Mouse (Mus musculus) hindbrain, embryonic 12.5 days (tissue): ENCODE measurements at regions not wholly inside any gene's neighbourhood (a gene's known extent, or its start where the extent isn't known, plus 50 kb on each side); places are given as distances from the start of the nearest gene placed in this dataset.

ENCODE experiments used
- ATAC-seq: fragments of 200-750 bp; cut with Nextera tagmentation; 2 replicates; pipeline ENCODE4 v1.8.0; 2017; ENCODE audit warnings: moderate TSS enrichment; ENCODE audit not compliant: low FRiP score
- H3K27ac ChIP-seq: fragments of 300-500 bp; sonication (generic); 2 replicates; pipeline ENCODE4 v1.5.1; 2016; ENCODE audit warnings: mild to moderate bottlenecking
- H3K27me3 ChIP-seq: fragments of 300-500 bp; sonication (generic); 2 replicates; pipeline ENCODE4 v1.6.1; 2016; ENCODE audit warnings: mild to moderate bottlenecking
- H3K36me3 ChIP-seq: fragments of 300-500 bp; sonication (generic); 2 replicates; pipeline ENCODE4 v1.6.1; 2016; ENCODE audit warnings: mild to moderate bottlenecking
- H3K4me1 ChIP-seq: fragments of 300-500 bp; sonication (generic); 2 replicates; pipeline ENCODE4 v1.6.1; 2016
- H3K4me2 ChIP-seq: fragments of 300-500 bp; sonication (generic); replicated peaks from 2 replicates; pipeline ENCODE4 v1.6.1; 2016; ENCODE audit warnings: mild to moderate bottlenecking
- H3K4me3 ChIP-seq: fragments of 300-500 bp; sonication (generic); 2 replicates; pipeline ENCODE4 v1.5.1; 2016; ENCODE audit warnings: mild to moderate bottlenecking
- H3K9ac ChIP-seq: fragments of 300-500 bp; sonication (generic); 2 replicates; pipeline ENCODE4 v1.6.1; 2016; ENCODE audit warnings: mild to moderate bottlenecking, moderate library complexity
- H3K9me3 ChIP-seq: fragments of 300-500 bp; sonication (generic); replicated peaks from 2 replicates; pipeline ENCODE4 v1.6.1; 2016; ENCODE audit warnings: mild to moderate bottlenecking
- WGBS: fragments of 180-500 bp; shearing (Covaris S2); methylation state at CpG from one replicate; pipeline ENCODE4 v1.1.7; 2016; 5-methylcytosine and 5-hydroxymethylcytosine counted together

DNA sequence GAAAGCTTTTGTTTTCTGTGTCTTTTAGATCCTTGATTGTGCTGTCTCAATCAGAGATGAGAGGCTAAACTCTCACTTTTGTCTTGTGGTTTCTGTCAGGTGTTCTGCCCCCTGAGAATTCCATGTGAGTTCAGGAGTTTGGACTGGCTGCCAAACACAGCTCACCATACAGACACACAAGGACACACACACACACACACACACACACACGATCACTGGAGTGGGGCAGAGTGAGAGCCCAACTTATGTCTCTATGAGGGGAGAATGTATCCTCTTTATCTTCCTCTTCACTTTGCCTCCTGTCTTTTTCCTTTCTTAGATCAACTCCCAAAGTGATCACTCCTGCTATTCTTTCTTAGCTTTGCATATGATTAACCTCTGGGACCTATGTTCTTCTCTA lies 652.3 kb downstream of the Pcdh17 start:
- H3K4me1 ChIP-seq, result 0 out of 2 replicates have a peak, but pooled peaks cover 4% of the 10 kb centered on the region
- H3K9ac ChIP-seq, result no peak overlapping the region
- H3K4me2 ChIP-seq, result no peak overlapping the region
- H3K36me3 ChIP-seq, result no peaks in the 10 kb centered on the region
- no peak overlapping the region for H3K27ac ChIP-seq
- WGBS, result 25% methylated on average over 1 of the region's 1 CpGs
- H3K4me3 ChIP-seq, result no peak overlapping the region
- no peaks in the 10 kb centered on the region for H3K27me3 ChIP-seq
- no peak for ATAC-seq
- H3K9me3 ChIP-seq, result no peaks in the 10 kb centered on the region

DNA sequence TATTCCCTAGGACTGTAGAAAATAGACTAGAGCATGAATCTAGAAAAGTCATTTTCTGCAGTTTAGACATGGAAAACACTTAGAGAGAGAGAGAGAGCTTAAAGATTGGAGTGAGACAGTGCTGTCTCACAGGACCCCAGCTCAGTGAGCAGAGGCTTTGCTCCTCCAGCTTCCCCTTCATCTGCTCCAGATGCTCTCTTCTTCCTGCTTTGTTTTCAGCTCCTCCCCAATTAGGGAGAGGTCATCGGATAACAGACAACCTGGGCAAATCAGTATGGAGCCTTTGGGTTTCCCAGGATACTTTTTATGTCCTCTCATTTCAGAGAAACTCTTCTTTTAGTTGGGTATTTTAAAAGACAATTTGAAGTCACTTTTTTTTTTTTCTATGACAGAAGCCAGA lies 653.7 kb downstream of the Pcdh17 start:
- Histone ChIP-seq H3K27me3 (no peaks in the 10 kb centered on the region), H3K4me3 (no peak overlapping the region), H3K36me3 (no peaks in the 10 kb centered on the region), H3K9ac (no peak overlapping the region), H3K9me3 (no peaks in the 10 kb centered on the region), H3K4me2 (no peak overlapping the region), H3K27ac (no peak overlapping the region), H3K4me1 (0 out of 2 replicates have a peak, but pooled peaks cover 4% of the 10 kb centered on the region)
- 0 out of 2 replicates have a peak, but pooled peaks have one; percentile 60 for ATAC-seq
- WGBS, result 10% methylated on average over 1 of the region's 1 CpGs
